Mouse (Mus musculus) right cerebral cortex, postnatal 36 days (tissue): ENCODE data around the gene Nudt8.

ENCODE experiments used
- DNase-seq, 2 experiments: peaks; one replicate each; pipeline ENCODE4 v3.0.0; 2022; ENCODE audit warnings: low spot score in 2 of 2, mixed read lengths in 1 of 2

Nudt8 gene

GRCm38 (mm10) chr19:4051016-4051415 is 50.6 kb downstream of the Nudt8 start:
- DNase-seq, result no peak
